Mouse (Mus musculus) E14TG2a.4 (cell line): ENCODE measurements around the gene Dnah7a.

Source experiments
- CTCF ChIP-seq: conservative IDR thresholded peaks from 2 replicates; pipeline ENCODE4 v1.5.1; 2014; ENCODE audit warnings: low read length
- POU5F1 ChIP-seq: IDR thresholded peaks from 2 replicates; pipeline ENCODE4 v1.6.1; 2014; ENCODE audit warnings: low read length, borderline replicate concordance

DNA sequence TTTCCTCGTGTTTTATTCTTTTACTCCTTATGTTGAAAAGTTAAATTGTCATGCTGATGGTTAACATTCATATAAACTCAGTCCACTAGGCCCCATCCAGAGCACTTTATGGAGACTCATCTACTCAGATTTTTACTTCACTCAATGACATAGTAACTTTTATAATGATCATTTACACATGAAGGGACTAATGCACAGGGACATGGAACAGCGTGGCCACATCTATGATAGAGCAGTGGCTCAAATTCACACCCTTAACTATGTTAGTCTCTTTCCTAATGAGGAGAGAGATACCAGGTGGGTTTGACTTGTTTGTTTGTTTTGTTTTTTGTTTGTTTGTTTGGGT lies 239.3 kb downstream of the Dnah7a start:
- TF ChIP-seq CTCF: no peak
- TF ChIP-seq POU5F1: no peak
